Mouse (Mus musculus): ENCODE results near the gene Arel1. TPM values are rescaled to one million over a fixed set of nuclear protein-coding genes. Genes with fewer than 3 reads are reported as not detected.

Gene Arel1
- polyA plus RNA-seq, 1 experiment from 2014 or later = 39.3 TPM

- no peaks in the 10 kb centered on the region for H3K27me3 ChIP-seq (replicated peaks; ENCODE audit: control insufficient read depth, insufficient read depth, low read length)
- H3K9ac ChIP-seq (replicated peaks; ENCODE audit: low read depth, low read length) = no peak overlapping the region
- peaks cover 7% of the 10 kb centered on the region; the same call in 1 of the 2 replicates for H3K36me3 ChIP-seq (ENCODE audit: control insufficient read depth, insufficient read depth)
- no peaks in the 10 kb centered on the region for H3K4me1 ChIP-seq (replicated peaks; ENCODE audit: control insufficient read depth, insufficient read depth, low read length)
- 60% methylated on average over 1 of the region's 1 CpGs for WGBS
- H3K9me3 ChIP-seq (ENCODE audit: control insufficient read depth, low read length) = no peaks in the 10 kb centered on the region
- H3K4me2 ChIP-seq (ENCODE audit: low read length) = no peak overlapping the region
- no peak for ATAC-seq
- no peak overlapping the region for H3K27ac ChIP-seq (ENCODE audit: low read length)
- no peak overlapping the region for H3K4me3 ChIP-seq (replicated peaks; ENCODE audit: low read length)
Measured at GRCm38 (mm10) chr12:84952351-84952750, 18.3 kb downstream of the Arel1 start.

GRCm38 (mm10) chr12:84951531-84951930, 19.2 kb downstream of the Arel1 start:
- Histone ChIP-seq H3K36me3 (ENCODE audit: control insufficient read depth, insufficient read depth) (peaks cover 7% of the 10 kb centered on the region; the same call in 1 of the 2 replicates), H3K4me2 (ENCODE audit: low read length) (no peak overlapping the region), H3K27me3 (replicated peaks; ENCODE audit: control insufficient read depth, insufficient read depth, low read length) (no peaks in the 10 kb centered on the region), H3K9ac (replicated peaks; ENCODE audit: low read depth, low read length) (no peak overlapping the region), H3K9me3 (ENCODE audit: control insufficient read depth, low read length) (no peaks in the 10 kb centered on the region), H3K27ac (ENCODE audit: low read length) (no peak overlapping the region), H3K4me3 (replicated peaks; ENCODE audit: low read length) (no peak overlapping the region), H3K4me1 (replicated peaks; ENCODE audit: control insufficient read depth, insufficient read depth, low read length) (no peaks in the 10 kb centered on the region)
- 47% methylated on average over 8 of the region's 8 CpGs for WGBS
- ATAC-seq = no peak

- no peak overlapping the region for H3K9ac ChIP-seq (replicated peaks; ENCODE audit: low read depth, low read length)
- no peaks in the 10 kb centered on the region for H3K27me3 ChIP-seq (replicated peaks; ENCODE audit: control insufficient read depth, insufficient read depth, low read length)
- peaks cover 7% of the 10 kb centered on the region; the same call in 1 of the 2 replicates for H3K36me3 ChIP-seq (ENCODE audit: control insufficient read depth, insufficient read depth)
- no peak for ATAC-seq
- H3K4me1 ChIP-seq (replicated peaks; ENCODE audit: control insufficient read depth, insufficient read depth, low read length) = no peaks in the 10 kb centered on the region
- H3K4me3 ChIP-seq (replicated peaks; ENCODE audit: low read length) = no peak overlapping the region
- no peaks in the 10 kb centered on the region for H3K9me3 ChIP-seq (ENCODE audit: control insufficient read depth, low read length)
- no peak overlapping the region for H3K27ac ChIP-seq (ENCODE audit: low read length)
- WGBS = 79% methylated on average over 6 of the region's 6 CpGs
- H3K4me2 ChIP-seq (ENCODE audit: low read length) = no peak overlapping the region
Measured at GRCm38 (mm10) chr12:84950763-84951162, 19.9 kb downstream of the Arel1 start.

- no peaks in the 10 kb centered on the region for H3K4me1 ChIP-seq (replicated peaks; ENCODE audit: control insufficient read depth, insufficient read depth, low read length)
- H3K27me3 ChIP-seq (replicated peaks; ENCODE audit: control insufficient read depth, insufficient read depth, low read length) = no peaks in the 10 kb centered on the region
- H3K27ac ChIP-seq (ENCODE audit: low read length) = no peak overlapping the region
- H3K9ac ChIP-seq (replicated peaks; ENCODE audit: low read depth, low read length) = no peak overlapping the region
- no peak overlapping the region for H3K4me3 ChIP-seq (replicated peaks; ENCODE audit: low read length)
- 91% methylated on average over 6 of the region's 6 CpGs for WGBS
- no peak overlapping the region for H3K4me2 ChIP-seq (ENCODE audit: low read length)
- H3K9me3 ChIP-seq (ENCODE audit: control insufficient read depth, low read length) = no peaks in the 10 kb centered on the region
- ATAC-seq = no peak
- peaks cover 7% of the 10 kb centered on the region; the same call in 1 of the 2 replicates for H3K36me3 ChIP-seq (ENCODE audit: control insufficient read depth, insufficient read depth)
Measured at GRCm38 (mm10) chr12:84948584-84949285, 22.0 kb downstream of the Arel1 start.

GRCm38 (mm10) chr12:84947894-84948583, 22.7 kb downstream of the Arel1 start:
- no peak for ATAC-seq
- Histone ChIP-seq H3K27me3 (replicated peaks; ENCODE audit: control insufficient read depth, insufficient read depth, low read length) (no peaks in the 10 kb centered on the region), H3K4me2 (ENCODE audit: low read length) (no peak overlapping the region), H3K36me3 (ENCODE audit: control insufficient read depth, insufficient read depth) (peaks cover 7% of the 10 kb centered on the region; the same call in 1 of the 2 replicates), H3K9ac (replicated peaks; ENCODE audit: low read depth, low read length) (no peak overlapping the region), H3K9me3 (ENCODE audit: control insufficient read depth, low read length) (no peaks in the 10 kb centered on the region), H3K4me3 (replicated peaks; ENCODE audit: low read length) (no peak overlapping the region), H3K4me1 (replicated peaks; ENCODE audit: control insufficient read depth, insufficient read depth, low read length) (no peaks in the 10 kb centered on the region), H3K27ac (ENCODE audit: low read length) (no peak overlapping the region)
- 84% methylated on average over 2 of the region's 2 CpGs for WGBS

- H3K4me2 ChIP-seq (ENCODE audit: low read length) = no peak overlapping the region
- peaks cover 9% of the 10 kb centered on the region; the same call in 1 of the 2 replicates for H3K36me3 ChIP-seq (ENCODE audit: control insufficient read depth, insufficient read depth)
- H3K27me3 ChIP-seq (replicated peaks; ENCODE audit: control insufficient read depth, insufficient read depth, low read length) = no peaks in the 10 kb centered on the region
- H3K9ac ChIP-seq (replicated peaks; ENCODE audit: low read depth, low read length) = no peak overlapping the region
- no peak overlapping the region for H3K27ac ChIP-seq (ENCODE audit: low read length)
- H3K4me3 ChIP-seq (replicated peaks; ENCODE audit: low read length) = no peak overlapping the region
- ATAC-seq = no peak
- no peaks in the 10 kb centered on the region for H3K4me1 ChIP-seq (replicated peaks; ENCODE audit: control insufficient read depth, insufficient read depth, low read length)
- no peaks in the 10 kb centered on the region for H3K9me3 ChIP-seq (ENCODE audit: control insufficient read depth, low read length)
- WGBS = 93% methylated on average over 9 of the region's 9 CpGs
Measured at GRCm38 (mm10) chr12:84944813-84945553, 25.7 kb downstream of the Arel1 start.

- H3K36me3 ChIP-seq (ENCODE audit: control insufficient read depth, insufficient read depth) = peaks cover 2% of the 10 kb centered on the region; the same call in 1 of the 2 replicates
- H3K4me3 ChIP-seq (replicated peaks; ENCODE audit: low read length) = no peak overlapping the region
- no peak overlapping the region for H3K4me2 ChIP-seq (ENCODE audit: low read length)
- no peaks in the 10 kb centered on the region for H3K27me3 ChIP-seq (replicated peaks; ENCODE audit: control insufficient read depth, insufficient read depth, low read length)
- WGBS = 89% methylated on average over 4 of the region's 4 CpGs
- H3K9me3 ChIP-seq (ENCODE audit: control insufficient read depth, low read length) = no peaks in the 10 kb centered on the region
- H3K9ac ChIP-seq (replicated peaks; ENCODE audit: low read depth, low read length) = no peak overlapping the region
- ATAC-seq = no peak
- no peak overlapping the region for H3K27ac ChIP-seq (ENCODE audit: low read length)
- H3K4me1 ChIP-seq (replicated peaks; ENCODE audit: control insufficient read depth, insufficient read depth, low read length) = no peaks in the 10 kb centered on the region
Measured at GRCm38 (mm10) chr12:84944150-84944812, 26.4 kb downstream of the Arel1 start.

GRCm38 (mm10) chr12:84943006-84943952, 27.4 kb downstream of the Arel1 start:
- Histone ChIP-seq H3K27me3 (replicated peaks; ENCODE audit: control insufficient read depth, insufficient read depth, low read length) (no peaks in the 10 kb centered on the region), H3K4me3 (replicated peaks; ENCODE audit: low read length) (no peak overlapping the region), H3K9ac (replicated peaks; ENCODE audit: low read depth, low read length) (no peak overlapping the region), H3K9me3 (ENCODE audit: control insufficient read depth, low read length) (no peaks in the 10 kb centered on the region), H3K27ac (ENCODE audit: low read length) (no peak overlapping the region), H3K4me1 (replicated peaks; ENCODE audit: control insufficient read depth, insufficient read depth, low read length) (no peaks in the 10 kb centered on the region), H3K36me3 (ENCODE audit: control insufficient read depth, insufficient read depth) (peaks cover 2% of the 10 kb centered on the region; the same call in 1 of the 2 replicates), H3K4me2 (ENCODE audit: low read length) (no peak overlapping the region)
- WGBS = 91% methylated on average over 21 of the region's 21 CpGs
- no peak for ATAC-seq
